Mouse (Mus musculus): ENCODE measurements around the gene Svs1. TPM values are rescaled to one million over a fixed set of nuclear protein-coding genes. Genes with fewer than 3 reads are reported as not detected.

Svs1 gene
- total and polyA plus RNA-seq, 2 experiments: not detected

- Histone ChIP-seq H3K27me3 (ENCODE audit: control insufficient read depth, insufficient read depth, low read length) (no peaks in the 10 kb centered on the region), H3K9ac (ENCODE audit: low read depth, low read length) (no peak overlapping the region), H3K27ac (replicated peaks; ENCODE audit: insufficient read depth, low read depth, low read length) (no peak overlapping the region), H3K79me2 (ENCODE audit: control insufficient read depth, insufficient read depth, low read length) (no peaks in the 10 kb centered on the region), H3K4me1 (ENCODE audit: control insufficient read depth, insufficient read depth, low read length) (peaks cover 5% of the 10 kb centered on the region), H3K36me3 (ENCODE audit: control insufficient read depth, insufficient read depth, low read length) (no peaks in the 10 kb centered on the region), H3K4me3 (ENCODE audit: insufficient read depth, low read depth, low read length) (no peak overlapping the region)
- WGBS: 82% methylated on average over 5 of the region's 5 CpGs
- DNase-seq (ENCODE audit: extremely low read depth, low read depth, low spot score): no peak
- TF ChIP-seq POLR2A (IDR thresholded peaks at IDR 0.05; ENCODE audit: extremely low read depth, insufficient read depth, low read length) (no peak), CTCF (IDR thresholded peaks at IDR 0.05; ENCODE audit: low read depth, low read length) (no peak)
Measured at GRCm38 (mm10) chr6:49011191-49011590, 24.5 kb downstream of the Svs1 start.

GRCm38 (mm10) chr6:49013023-49013422, 26.4 kb downstream of the Svs1 start:
- Histone ChIP-seq H3K4me3 (ENCODE audit: insufficient read depth, low read depth, low read length) (no peak overlapping the region), H3K4me1 (ENCODE audit: control insufficient read depth, insufficient read depth, low read length) (peaks cover 5% of the 10 kb centered on the region), H3K36me3 (ENCODE audit: control insufficient read depth, insufficient read depth, low read length) (no peaks in the 10 kb centered on the region), H3K79me2 (ENCODE audit: control insufficient read depth, insufficient read depth, low read length) (no peaks in the 10 kb centered on the region), H3K27ac (replicated peaks; ENCODE audit: insufficient read depth, low read depth, low read length) (no peak overlapping the region), H3K27me3 (ENCODE audit: control insufficient read depth, insufficient read depth, low read length) (no peaks in the 10 kb centered on the region), H3K9ac (ENCODE audit: low read depth, low read length) (no peak overlapping the region)
- DNase-seq (ENCODE audit: extremely low read depth, low read depth, low spot score): no peak
- TF ChIP-seq CTCF (IDR thresholded peaks at IDR 0.05; ENCODE audit: low read depth, low read length) (no peak), POLR2A (IDR thresholded peaks at IDR 0.05; ENCODE audit: extremely low read depth, insufficient read depth, low read length) (no peak)
- WGBS: 59% methylated on average over 4 of the region's 4 CpGs

GRCm38 (mm10) chr6:49013458-49013857, 26.8 kb downstream of the Svs1 start:
- Histone ChIP-seq H3K27ac (replicated peaks; ENCODE audit: insufficient read depth, low read depth, low read length) (no peak overlapping the region), H3K79me2 (ENCODE audit: control insufficient read depth, insufficient read depth, low read length) (no peaks in the 10 kb centered on the region), H3K4me1 (ENCODE audit: control insufficient read depth, insufficient read depth, low read length) (peaks cover 1% of the 10 kb centered on the region), H3K9ac (ENCODE audit: low read depth, low read length) (no peak overlapping the region), H3K27me3 (ENCODE audit: control insufficient read depth, insufficient read depth, low read length) (no peaks in the 10 kb centered on the region), H3K4me3 (ENCODE audit: insufficient read depth, low read depth, low read length) (no peak overlapping the region), H3K36me3 (ENCODE audit: control insufficient read depth, insufficient read depth, low read length) (no peaks in the 10 kb centered on the region)
- WGBS: 83% methylated on average over 3 of the region's 3 CpGs
- DNase-seq (ENCODE audit: extremely low read depth, low read depth, low spot score): no peak
- no peak for TF ChIP-seq CTCF (IDR thresholded peaks at IDR 0.05; ENCODE audit: low read depth, low read length)
- no peak for TF ChIP-seq POLR2A (IDR thresholded peaks at IDR 0.05; ENCODE audit: extremely low read depth, insufficient read depth, low read length)

GRCm38 (mm10) chr6:49017150-49017549, 30.5 kb downstream of the Svs1 start:
- WGBS: 67% methylated on average over 12 of the region's 12 CpGs
- Histone ChIP-seq H3K36me3 (ENCODE audit: control insufficient read depth, insufficient read depth, low read length) (no peaks in the 10 kb centered on the region), H3K9ac (ENCODE audit: low read depth, low read length) (no peak overlapping the region), H3K4me1 (ENCODE audit: control insufficient read depth, insufficient read depth, low read length) (no peaks in the 10 kb centered on the region; the same call in 1 of the 2 replicates), H3K4me3 (ENCODE audit: insufficient read depth, low read depth, low read length) (no peak overlapping the region), H3K27ac (replicated peaks; ENCODE audit: insufficient read depth, low read depth, low read length) (no peak overlapping the region), H3K79me2 (ENCODE audit: control insufficient read depth, insufficient read depth, low read length) (no peaks in the 10 kb centered on the region), H3K27me3 (ENCODE audit: control insufficient read depth, insufficient read depth, low read length) (no peaks in the 10 kb centered on the region)
- TF ChIP-seq CTCF (IDR thresholded peaks at IDR 0.05; ENCODE audit: low read depth, low read length): no peak
- no peak for DNase-seq (ENCODE audit: extremely low read depth, low read depth, low spot score)

- Histone ChIP-seq H3K4me3 (ENCODE audit: insufficient read depth, low read depth, low read length) (no peak overlapping the region), H3K4me1 (ENCODE audit: control insufficient read depth, insufficient read depth, low read length) (no peaks in the 10 kb centered on the region), H3K27ac (replicated peaks; ENCODE audit: insufficient read depth, low read depth, low read length) (no peak overlapping the region), H3K27me3 (ENCODE audit: control insufficient read depth, insufficient read depth, low read length) (no peaks in the 10 kb centered on the region), H3K9ac (ENCODE audit: low read depth, low read length) (no peak overlapping the region), H3K79me2 (ENCODE audit: control insufficient read depth, insufficient read depth, low read length) (no peaks in the 10 kb centered on the region), H3K36me3 (ENCODE audit: control insufficient read depth, insufficient read depth, low read length) (no peaks in the 10 kb centered on the region)
- TF ChIP-seq CTCF (IDR thresholded peaks at IDR 0.05; ENCODE audit: low read depth, low read length) (no peak), POLR2A (IDR thresholded peaks at IDR 0.05; ENCODE audit: extremely low read depth, insufficient read depth, low read length) (no peak)
- DNase-seq (ENCODE audit: extremely low read depth, low read depth, low spot score): no peak
- 100% methylated on average over 1 of the region's 1 CpGs for whole genome bisulfite sequencing
Measured at GRCm38 (mm10) chr6:49019341-49019740, 32.7 kb downstream of the Svs1 start.

GRCm38 (mm10) chr6:49021141-49022012, 34.7 kb downstream of the Svs1 start:
- Histone ChIP-seq H3K27me3 (ENCODE audit: control insufficient read depth, insufficient read depth, low read length) (no peaks in the 10 kb centered on the region), H3K4me1 (ENCODE audit: control insufficient read depth, insufficient read depth, low read length) (no peaks in the 10 kb centered on the region), H3K36me3 (ENCODE audit: control insufficient read depth, insufficient read depth, low read length) (no peaks in the 10 kb centered on the region), H3K4me3 (ENCODE audit: insufficient read depth, low read depth, low read length) (no peak overlapping the region), H3K79me2 (ENCODE audit: control insufficient read depth, insufficient read depth, low read length) (no peaks in the 10 kb centered on the region), H3K27ac (replicated peaks; ENCODE audit: insufficient read depth, low read depth, low read length) (no peak overlapping the region), H3K9ac (ENCODE audit: low read depth, low read length) (no peak overlapping the region)
- no peak for DNase-seq (ENCODE audit: extremely low read depth, low read depth, low spot score)
- no peak for TF ChIP-seq POLR2A (IDR thresholded peaks at IDR 0.05; ENCODE audit: extremely low read depth, insufficient read depth, low read length)
- no peak for TF ChIP-seq CTCF (IDR thresholded peaks at IDR 0.05; ENCODE audit: low read depth, low read length)
- WGBS: 87% methylated on average over 14 of the region's 14 CpGs

Data from liver, adult 2 months (tissue).